In the genomic region with DNA sequence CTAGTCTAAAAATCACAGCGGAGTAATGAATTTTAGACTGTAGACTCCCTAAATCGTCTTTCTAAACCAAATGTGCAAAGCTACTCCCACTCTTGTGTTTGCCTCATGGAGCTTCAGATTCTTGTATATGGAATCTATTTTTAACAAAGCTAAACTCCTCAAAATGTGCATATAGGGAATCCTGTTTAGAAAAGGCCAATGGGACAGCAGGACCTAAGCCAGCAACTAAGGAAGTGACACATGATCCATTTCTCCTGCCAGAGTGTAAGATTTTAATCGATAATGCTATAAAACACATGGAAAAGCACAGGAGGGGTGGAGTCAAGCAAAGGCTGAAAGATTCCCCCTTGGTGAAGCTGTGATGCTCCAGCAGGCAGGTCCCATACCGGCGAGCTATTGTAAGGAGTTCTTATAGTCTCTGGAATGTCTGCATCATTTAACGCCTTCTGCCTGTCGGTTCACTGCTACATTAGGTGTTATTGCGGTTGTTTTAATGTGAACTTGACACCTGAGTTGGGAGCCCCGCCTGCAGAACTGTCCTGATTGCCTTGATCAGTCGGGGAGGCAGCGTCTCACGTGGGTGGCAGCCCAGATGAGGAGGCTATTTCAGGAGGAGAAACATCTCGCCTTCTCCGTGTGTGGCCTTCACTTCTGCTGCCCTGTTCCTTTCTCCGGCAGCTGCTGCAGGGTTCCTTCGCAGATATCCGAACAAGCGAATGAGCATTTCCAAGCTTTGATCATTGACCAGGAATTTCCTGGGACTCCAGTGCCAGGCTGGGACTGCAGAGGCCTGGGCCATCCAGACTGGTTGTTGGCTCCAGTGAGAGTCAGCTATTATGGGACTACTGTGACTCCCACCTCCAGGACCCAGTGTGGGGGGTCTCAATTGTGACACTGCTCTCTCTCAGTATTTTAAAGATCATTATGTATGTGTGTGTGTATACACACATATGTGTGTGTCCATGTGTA, we compare ENCODE assay signal across 20 mouse cellular contexts. TPM values are rescaled to one million over a fixed set of nuclear protein-coding genes. Genes with fewer than 3 reads are reported as not detected.
DNase-seq lines count a peak whose midpoint lies in the region; ATAC-seq and TF ChIP-seq lines count a peak whose summit lies in the region.
"Had no signal": no experiment of that assay in that cellular context is flagged by ENCODE, and none has a peak within 500 bp of the region (broad histone marks: within the 10 kb centered on the region; RNA-seq: fewer than 3 reads in every experiment).

No protein-coding gene starts in this region.

- no peaks in the 10 kb centered on the region for H3K4me1 ChIP-seq in kidney, postnatal 0 days (replicated peaks; ENCODE audit: insufficient read depth, low read length)
- H3K4me1 ChIP-seq: forebrain, embryonic 12.5 days; liver, embryonic 15.5 days had no signal

- H3K4me3 ChIP-seq in kidney, postnatal 0 days (replicated peaks; ENCODE audit: low read depth, low read length): no peak overlapping the region
- H3K4me3 ChIP-seq: embryonic facial prominence, embryonic 12.5 days; forebrain, embryonic 12.5 days; liver, embryonic 15.5 days; neural tube, embryonic 13.5 days had no signal

- no peak for ATAC-seq in kidney, postnatal 0 days (replicated peaks; ENCODE audit: low FRiP score, low read depth)
- ATAC-seq in megakaryocyte, adult 5-6 weeks (ENCODE audit: poor library complexity, severe bottlenecking): no peak
- ATAC-seq: activated CD4-positive, CD25-positive, alpha-beta regulatory T cell, adult 4 months had no signal

- DNase-seq in heart, adult 11 months: peak; percentile 67
- no peak for DNase-seq in heart, adult 9 months (ENCODE audit: low spot score in 2 of 2)
- DNase-seq in kidney, postnatal 0 days (ENCODE audit: low spot score): peak; percentile 19
- DNase-seq in kidney, postnatal 10 days: no peak
- peak; percentile 11 for DNase-seq in retina, postnatal 1 day
- DNase-seq in retina, embryonic 14.5 days (ENCODE audit: low spot score): no peak
- DNase-seq in thymus, adult 18-20 months: no peak
- DNase-seq: B cell, adult 2 months; cerebellum, adult 8-10 months; gastrocnemius, postnatal 14 days; kidney, adult 2 months; midbrain, embryonic 14.5 days; thymus, postnatal 14 days had no signal

- H3K27ac ChIP-seq in kidney, postnatal 0 days: no peak overlapping the region
- H3K27ac ChIP-seq: embryonic facial prominence, embryonic 12.5 days; forebrain, embryonic 12.5 days; liver, embryonic 15.5 days; neural tube, embryonic 13.5 days had no signal

- no peak overlapping the region for H3K9ac ChIP-seq in kidney, postnatal 0 days (ENCODE audit: low read depth, low read length)
- H3K9ac ChIP-seq: embryonic facial prominence, embryonic 12.5 days; forebrain, embryonic 12.5 days; liver, embryonic 15.5 days; neural tube, embryonic 13.5 days had no signal

- 13% methylated on average over 18 of the region's 18 CpGs for WGBS in kidney, postnatal 0 days

- no peak for TF ChIP-seq CTCF in kidney, postnatal 0 days (IDR thresholded peaks at IDR 0.05; ENCODE audit: low read depth)

- H3K27me3 ChIP-seq in kidney, postnatal 0 days (ENCODE audit: insufficient read depth, low read length): no peaks in the 10 kb centered on the region
- H3K27me3 ChIP-seq: embryonic facial prominence, embryonic 12.5 days; forebrain, embryonic 12.5 days; liver, embryonic 15.5 days; neural tube, embryonic 13.5 days had no signal

- no peaks in the 10 kb centered on the region for H3K36me3 ChIP-seq in kidney, postnatal 0 days (ENCODE audit: insufficient read depth, low read length)
- H3K36me3 ChIP-seq: embryonic facial prominence, embryonic 12.5 days; forebrain, embryonic 12.5 days; G1E; liver, embryonic 15.5 days; neural tube, embryonic 13.5 days had no signal

- H3K4me2 ChIP-seq in kidney, postnatal 0 days (ENCODE audit: low read length): peak overlapping the region; percentile 34
- H3K4me2 ChIP-seq: embryonic facial prominence, embryonic 12.5 days; forebrain, embryonic 12.5 days; liver, embryonic 15.5 days; neural tube, embryonic 13.5 days had no signal

- H3K9me3 ChIP-seq in kidney, postnatal 0 days (replicated peaks; ENCODE audit: low read length): no peaks in the 10 kb centered on the region
- H3K9me3 ChIP-seq: forebrain, embryonic 12.5 days; liver, embryonic 15.5 days; neural tube, embryonic 13.5 days had no signal

RNA-seq across cellular contexts. Expression of a gene that starts 15.3 kb away (rescaled TPM):
- polyA plus RNA-seq in kidney, postnatal 0 days (2015; fragmentation: Nextera tagmentation; extraction: Ambion mirVana): 15.1 and 16.3 TPM in 2 replicates
- total RNA-seq in megakaryocyte, adult 5-6 weeks (2015): 20.3 and 21.3 TPM in 2 replicates
- total RNA-seq in megakaryocyte, adult 5-6 weeks (2017): 11.5 and 16.7 TPM in 2 replicates
- polyA plus RNA-seq: G1E had no signal

Comparison
In these comparisons a context has a peak if more than half of its experiments do, and no peak if none do; other contexts are left out.
1. DNase-seq: peak in heart, adult 11 months (single experiment), kidney, postnatal 0 days (single experiment) and retina, postnatal 1 day (single experiment); none in heart, adult 9 months (0 of 2), kidney, postnatal 10 days (single experiment), retina, embryonic 14.5 days (single experiment) and thymus, adult 18-20 months (0 of 2).